Mouse (Mus musculus) ES-E14 (cell line): ENCODE results near the gene Hoxa3.

Experiments used
- HCFC1 ChIP-seq: IDR thresholded peaks from 2 replicates; pipeline ENCODE4 v1.6.1; 2012; ENCODE audit warnings: low read length, inconsistent platforms, borderline replicate concordance; ENCODE audit not compliant: insufficient read depth
- MAFK ChIP-seq: IDR thresholded peaks from 2 replicates; pipeline ENCODE4 v1.6.1; 2014; ENCODE audit warnings: mild to moderate bottlenecking, low read depth, low read length, inconsistent platforms; ENCODE audit not compliant: insufficient read depth

GRCm38 (mm10) chr6:52194690-52195089 is 18.4 kb downstream of the Hoxa3 start:
- TF ChIP-seq HCFC1, result no peak
- no peak for TF ChIP-seq MAFK
